8 mouse cellular contexts compared by ENCODE assay signal in the genomic region with DNA sequence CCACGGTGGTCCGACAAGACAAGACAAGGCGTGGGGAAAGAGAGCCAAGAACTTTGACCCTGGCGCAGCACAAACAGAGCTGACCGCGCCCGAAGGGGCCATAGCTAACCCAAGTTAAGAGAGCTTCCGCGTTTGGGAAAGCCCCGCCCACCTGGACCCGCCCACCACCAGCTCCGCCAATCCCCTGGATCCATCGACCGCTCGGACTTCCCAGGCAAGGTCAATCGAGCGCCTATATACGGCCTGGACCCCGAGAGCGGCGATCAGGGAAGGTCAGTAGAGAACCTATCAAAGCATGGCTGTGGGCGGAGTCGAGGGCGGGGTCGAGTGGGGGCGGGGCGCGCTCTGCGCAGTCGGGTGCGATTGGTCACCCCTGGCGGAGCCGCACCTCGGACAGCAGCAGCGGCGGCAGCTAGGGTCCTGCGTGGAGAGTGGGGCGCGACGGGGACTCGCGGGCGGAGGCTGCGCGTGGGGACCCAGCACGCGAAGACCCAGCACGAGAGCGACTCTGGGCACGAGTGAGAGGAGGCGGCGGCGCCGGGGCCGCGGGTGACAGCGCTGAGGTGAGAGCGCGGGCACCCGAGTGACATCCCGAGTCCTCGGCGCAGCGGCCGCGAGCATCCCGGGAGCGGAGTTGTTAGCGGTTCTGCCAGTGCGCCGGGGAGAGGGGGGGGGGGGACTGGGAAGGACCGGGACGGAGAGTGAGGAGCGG. TPM values are rescaled to one million over a fixed set of nuclear protein-coding genes. Genes with fewer than 3 reads are reported as not detected.
DNase-seq lines count a peak whose midpoint lies in the region; ATAC-seq and TF ChIP-seq lines count a peak whose summit lies in the region.

A gene (plus strand): TSS at position 353 of the 712 bp plus-strand sequence.

- no peak for TF ChIP-seq CTCF in bone marrow macrophage, adult 2 months (IDR thresholded peaks at IDR 0.05; ENCODE audit: low read depth, low read length)
- TF ChIP-seq CTCF in embryonic fibroblast, embryonic 13.5 days (IDR thresholded peaks at IDR 0.05; ENCODE audit: borderline replicate concordance, insufficient read depth, low read length), result no peak

- ATAC-seq in kidney, embryonic 14.5 days (ENCODE audit: low FRiP score, low TSS enrichment), result peak; percentile 89
- peak; percentile 90 for ATAC-seq in limb, embryonic 15.5 days (ENCODE audit: insufficient number of reproducible peaks, low FRiP score, low TSS enrichment, low read depth)

- H3K9ac ChIP-seq in kidney, embryonic 14.5 days (ENCODE audit: low read depth, low read length), result peak within 1 kb of the TSS; percentile 59
- H3K9ac ChIP-seq in limb, embryonic 15.5 days, result peak within 1 kb of the TSS; percentile 50

- H3K27ac ChIP-seq in bone marrow macrophage, adult 2 months (ENCODE audit: insufficient read depth, low read depth, low read length), result peak within 1 kb of the TSS; percentile 87
- H3K27ac ChIP-seq in embryonic fibroblast, embryonic 13.5 days (ENCODE audit: insufficient read depth, low read length), result no peak within 1 kb of the TSS
- peak within 1 kb of the TSS; percentile 66; the same call in 1 of the 2 replicates for H3K27ac ChIP-seq in kidney, embryonic 14.5 days (ENCODE audit: low read depth, low read length)
- peak within 1 kb of the TSS; percentile 3; the same call in 1 of the 2 replicates for H3K27ac ChIP-seq in limb, embryonic 15.5 days

- peak within 1 kb of the TSS; percentile 94 for H3K4me3 ChIP-seq in bone marrow macrophage, adult 2 months (ENCODE audit: insufficient read depth, low read length)
- H3K4me3 ChIP-seq in embryonic fibroblast, embryonic 13.5 days (ENCODE audit: insufficient read depth, low read length), result peak within 1 kb of the TSS; percentile 89
- peak within 1 kb of the TSS; percentile 59 for H3K4me3 ChIP-seq in kidney, embryonic 14.5 days (ENCODE audit: low read length)
- H3K4me3 ChIP-seq in limb, embryonic 15.5 days, result peak within 1 kb of the TSS; percentile 82

- no peaks in the 10 kb centered on the region for H3K36me3 ChIP-seq in kidney, embryonic 14.5 days (ENCODE audit: control insufficient read depth, insufficient read depth, low read length)
- H3K36me3 ChIP-seq in limb, embryonic 15.5 days, result no peaks in the 10 kb centered on the region

- H3K27me3 ChIP-seq in kidney, embryonic 14.5 days (ENCODE audit: control insufficient read depth, insufficient read depth, low read length), result no peaks in the 10 kb centered on the region
- H3K27me3 ChIP-seq in limb, embryonic 15.5 days, result peaks cover 15% of the 10 kb centered on the region

- under 1% methylated on average over 74 of the region's 74 CpGs for WGBS in kidney, embryonic 14.5 days
- under 1% methylated on average over 70 of the region's 74 CpGs for WGBS in limb, embryonic 15.5 days

- DNase-seq in A20 (ENCODE audit: low read depth, low spot score), result peak; percentile 100
- peak; percentile 96 to 98 for DNase-seq in heart, adult 9 months (ENCODE audit: low spot score in 2 of 2)
- peak; percentile 97 to 98 for DNase-seq in monocyte, adult 2 months (ENCODE audit: low read depth in 1 of 2, low spot score in 2 of 2)
- DNase-seq in spleen, postnatal 36 days (ENCODE audit: low spot score in 2 of 2), result peak; percentile 99 to 100

- peak; percentile 77 for TF ChIP-seq POLR2A in bone marrow macrophage, adult 2 months (IDR thresholded peaks at IDR 0.05; ENCODE audit: borderline replicate concordance, low read depth, low read length)
- TF ChIP-seq POLR2A in embryonic fibroblast, embryonic 13.5 days (IDR thresholded peaks at IDR 0.05; ENCODE audit: low read depth, low read length), result peak; percentile 88

- peaks cover 32% of the 10 kb centered on the region for H3K4me1 ChIP-seq in bone marrow macrophage, adult 2 months (ENCODE audit: control insufficient read depth, insufficient read depth, low read length)
- H3K4me1 ChIP-seq in embryonic fibroblast, embryonic 13.5 days (ENCODE audit: control insufficient read depth, insufficient read depth, low read length), result peaks cover 2% of the 10 kb centered on the region; the same call in 1 of the 2 replicates
- peaks cover 17% of the 10 kb centered on the region for H3K4me1 ChIP-seq in kidney, embryonic 14.5 days (ENCODE audit: control insufficient read depth, insufficient read depth, low read length)
- H3K4me1 ChIP-seq in limb, embryonic 15.5 days, result peaks cover 16% of the 10 kb centered on the region

- no peaks in the 10 kb centered on the region for H3K9me3 ChIP-seq in kidney, embryonic 14.5 days (ENCODE audit: control insufficient read depth, low read length)
- no peaks in the 10 kb centered on the region for H3K9me3 ChIP-seq in limb, embryonic 15.5 days

- H3K4me2 ChIP-seq in kidney, embryonic 14.5 days (replicated peaks; ENCODE audit: low read depth, low read length), result peak within 1 kb of the TSS; percentile 94
- H3K4me2 ChIP-seq in limb, embryonic 15.5 days, result peak within 1 kb of the TSS; percentile 91

RNA-seq across cellular contexts. Expression of the gene that starts here (rescaled TPM):
- 110 and 112 TPM in 2 replicates for polyA plus RNA-seq in bone marrow macrophage, adult 2 months (2012; ENCODE audit: insufficient read depth, insufficient read length, missing spikeins)
- 25.1 and 33.9 TPM in 2 replicates for polyA plus RNA-seq in embryonic fibroblast, embryonic 13.5 days (2011; ENCODE audit: insufficient read length, low read depth, missing spikeins)
- polyA plus RNA-seq in kidney, embryonic 14.5 days (2014; fragmentation: Nextera tagmentation; extraction: Ambion mirVana), result 11.7 and 16.3 TPM in 2 replicates
- 18.4 and 20.5 TPM in 2 replicates for polyA plus RNA-seq in limb, embryonic 15.5 days (2015; fragmentation: Nextera tagmentation; extraction: Ambion mirVana)
